Mouse (Mus musculus) heart, embryonic 16.5 days (tissue): ENCODE measurements around the gene Arid4b. TPM values are rescaled to one million over a fixed set of nuclear protein-coding genes. Genes with fewer than 3 reads are reported as not detected.

ENCODE experiments used
- ATAC-seq: fragments of 200-750 bp; cut with Nextera tagmentation; replicated peaks from 2 replicates; pipeline ENCODE4 v1.8.0; 2017; ENCODE audit warnings: moderate number of reproducible peaks; ENCODE audit not compliant: insufficient read depth, low FRiP score; ENCODE audit errors: extremely low read depth
- H3K27ac ChIP-seq: fragments of 300-500 bp; sonication (generic); 2 replicates; pipeline ENCODE4 v1.5.1; 2014; ENCODE audit warnings: mild to moderate bottlenecking, low read length, control low read depth, moderate library complexity
- H3K27me3 ChIP-seq: fragments of 300-500 bp; sonication (generic); 2 replicates; pipeline ENCODE4 v1.6.1; 2014; ENCODE audit warnings: low read length, mixed read lengths; ENCODE audit not compliant: control insufficient read depth, insufficient read depth
- H3K36me3 ChIP-seq: fragments of 300-500 bp; sonication (generic); 2 replicates; pipeline ENCODE4 v1.6.1; 2014; ENCODE audit not compliant: control insufficient read depth, insufficient read depth
- H3K4me1 ChIP-seq: fragments of 300-500 bp; sonication (generic); 2 replicates; pipeline ENCODE4 v1.6.1; 2014; ENCODE audit warnings: low read length, mixed read lengths; ENCODE audit not compliant: control insufficient read depth, insufficient read depth
- H3K4me2 ChIP-seq: fragments of 300-500 bp; sonication (generic); 2 replicates; pipeline ENCODE4 v1.6.1; 2014; ENCODE audit warnings: low read depth, mild to moderate bottlenecking, control low read depth, low read length
- H3K4me3 ChIP-seq: fragments of 300-500 bp; sonication (generic); 2 replicates; pipeline ENCODE4 v1.5.1; 2014; ENCODE audit warnings: mild to moderate bottlenecking, control low read depth, low read length
- H3K9ac ChIP-seq: fragments of 300-500 bp; sonication (generic); 2 replicates; pipeline ENCODE4 v1.6.1; 2014; ENCODE audit warnings: low read length, control low read depth
- H3K9me3 ChIP-seq: fragments of 300-500 bp; sonication (generic); replicated peaks from 2 replicates; pipeline ENCODE4 v1.6.1; 2016; ENCODE audit warnings: low read length; ENCODE audit not compliant: control insufficient read depth
- WGBS: fragments of 180-500 bp; shearing (Covaris S2); extraction: QIAGEN DNeasy Blood & Tissue Kit; methylation state at CpG from one replicate; pipeline ENCODE4 v1.1.7; 2014; 5-methylcytosine and 5-hydroxymethylcytosine counted together
- polyA plus RNA-seq: library from polyadenylated mRNA; unstranded; fragments of >200 nt; fragmentation: Nextera tagmentation; extraction: Ambion mirVana; gene quantifications from 2 replicates; pipeline ENCODE4 v1.2.1, GENCODE M21; 2015

Gene Arid4b
- polyA plus RNA-seq, 1 experiment from 2014 or later = 46.7 TPM

DNA sequence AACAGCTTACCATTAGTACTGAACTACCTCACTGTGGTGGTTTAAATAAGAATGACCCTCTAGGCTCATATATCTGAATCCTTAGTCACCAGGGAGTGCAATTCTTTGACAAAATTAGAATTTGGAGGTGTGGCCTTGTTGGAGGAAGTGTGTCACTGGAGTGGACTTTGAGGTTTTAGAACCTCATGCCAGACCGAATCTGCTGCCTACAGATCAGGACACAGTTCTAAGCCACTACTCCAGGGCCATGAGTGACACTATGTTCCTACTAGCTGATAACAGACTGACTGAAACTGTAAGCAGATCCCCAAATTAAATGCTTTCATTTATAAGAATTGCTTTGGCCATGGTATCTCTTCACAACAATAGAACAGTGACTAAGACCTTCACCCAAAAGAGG, 13.2 kb upstream of the Arid4b start:
- Histone ChIP-seq H3K9me3 (no peaks in the 10 kb centered on the region), H3K4me1 (no peaks in the 10 kb centered on the region), H3K4me2 (no peak overlapping the region), H3K27me3 (no peaks in the 10 kb centered on the region), H3K36me3 (peaks cover 43% of the 10 kb centered on the region), H3K9ac (no peak overlapping the region), H3K4me3 (no peak overlapping the region), H3K27ac (no peak overlapping the region)
- ATAC-seq = no peak
- WGBS = 66% methylated on average over 1 of the region's 1 CpGs

GRCm38 (mm10) chr13:14056801-14057200, 6.2 kb upstream of the Arid4b start:
- Histone ChIP-seq H3K36me3 (peaks cover 33% of the 10 kb centered on the region), H3K9me3 (no peaks in the 10 kb centered on the region), H3K4me2 (no peak overlapping the region), H3K9ac (no peak overlapping the region), H3K27me3 (no peaks in the 10 kb centered on the region), H3K4me1 (peaks cover 2% of the 10 kb centered on the region; the same call in 1 of the 2 replicates), H3K27ac (no peak overlapping the region), H3K4me3 (no peak overlapping the region)
- WGBS = 87% methylated on average over 3 of the region's 3 CpGs
- no peak for ATAC-seq

DNA sequence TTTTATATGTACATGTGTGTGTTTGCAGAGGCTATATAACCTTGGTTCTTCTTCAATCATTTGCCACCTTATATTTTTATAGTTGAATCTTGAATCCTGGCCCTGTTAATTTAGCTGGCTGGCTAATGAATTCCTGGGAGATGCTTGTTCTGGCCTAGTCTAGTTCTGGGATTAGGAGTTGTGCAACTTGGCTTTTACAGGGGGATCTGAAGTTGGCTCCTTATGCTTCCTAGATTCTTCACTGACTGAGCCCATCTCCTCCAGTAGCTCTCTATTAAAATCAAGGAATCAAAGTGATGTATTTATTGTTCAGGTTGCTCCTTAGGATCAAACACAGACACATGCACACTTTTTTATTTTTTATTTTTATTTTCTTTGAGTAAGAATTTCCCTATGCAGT, 3.5 kb upstream of the Arid4b start:
- peaks cover 9% of the 10 kb centered on the region for H3K4me1 ChIP-seq
- H3K4me3 ChIP-seq = no peak overlapping the region
- no peak overlapping the region for H3K4me2 ChIP-seq
- no peaks in the 10 kb centered on the region for H3K27me3 ChIP-seq
- no peak overlapping the region for H3K27ac ChIP-seq
- H3K36me3 ChIP-seq = peaks cover 14% of the 10 kb centered on the region
- H3K9ac ChIP-seq = no peak overlapping the region
- ATAC-seq = no peak
- H3K9me3 ChIP-seq = no peaks in the 10 kb centered on the region

GRCm38 (mm10) chr13:14062209-14063012, 621 bp upstream of the Arid4b start:
- Histone ChIP-seq H3K9me3 (no peaks in the 10 kb centered on the region), H3K4me2 (peak overlapping the region; percentile 81), H3K27ac (peak overlapping the region; percentile 97), H3K27me3 (no peaks in the 10 kb centered on the region), H3K4me3 (peak overlapping the region; percentile 78), H3K4me1 (peaks cover 14% of the 10 kb centered on the region), H3K9ac (peak overlapping the region; percentile 83), H3K36me3 (peaks cover 3% of the 10 kb centered on the region)
- ATAC-seq = no peak
- 4% methylated on average over 11 of the region's 11 CpGs for WGBS

DNA sequence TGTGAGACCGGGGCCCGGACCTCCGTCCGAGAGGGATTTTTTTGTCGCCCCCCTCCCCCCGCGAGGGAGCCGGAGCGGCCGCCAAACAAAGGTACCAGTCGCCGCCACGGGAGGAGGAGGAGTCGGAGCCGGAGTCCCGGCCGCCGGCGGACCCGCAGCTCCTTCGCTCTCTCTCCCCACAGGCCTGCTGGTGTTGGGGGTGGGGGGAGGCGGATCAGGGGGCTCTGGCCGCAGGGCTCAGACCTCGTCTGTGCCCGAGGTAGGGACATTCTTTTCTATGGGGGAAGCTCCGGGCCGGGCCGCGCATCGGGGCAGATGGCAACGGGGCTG, 875 bp downstream of the Arid4b start:
- peak; percentile 24 for ATAC-seq
- H3K36me3 ChIP-seq = peaks cover under 1% of the 10 kb centered on the region; the same call in 1 of the 2 replicates
- peak overlapping the region; percentile 76 for H3K4me2 ChIP-seq
- H3K27ac ChIP-seq = peak overlapping the region; percentile 97
- no peaks in the 10 kb centered on the region for H3K9me3 ChIP-seq
- H3K9ac ChIP-seq = peak overlapping the region; percentile 96
- no peaks in the 10 kb centered on the region for H3K27me3 ChIP-seq
- peaks cover 16% of the 10 kb centered on the region for H3K4me1 ChIP-seq
- H3K4me3 ChIP-seq = peak overlapping the region; percentile 92
- WGBS = under 1% methylated on average over 27 of the region's 31 CpGs

DNA sequence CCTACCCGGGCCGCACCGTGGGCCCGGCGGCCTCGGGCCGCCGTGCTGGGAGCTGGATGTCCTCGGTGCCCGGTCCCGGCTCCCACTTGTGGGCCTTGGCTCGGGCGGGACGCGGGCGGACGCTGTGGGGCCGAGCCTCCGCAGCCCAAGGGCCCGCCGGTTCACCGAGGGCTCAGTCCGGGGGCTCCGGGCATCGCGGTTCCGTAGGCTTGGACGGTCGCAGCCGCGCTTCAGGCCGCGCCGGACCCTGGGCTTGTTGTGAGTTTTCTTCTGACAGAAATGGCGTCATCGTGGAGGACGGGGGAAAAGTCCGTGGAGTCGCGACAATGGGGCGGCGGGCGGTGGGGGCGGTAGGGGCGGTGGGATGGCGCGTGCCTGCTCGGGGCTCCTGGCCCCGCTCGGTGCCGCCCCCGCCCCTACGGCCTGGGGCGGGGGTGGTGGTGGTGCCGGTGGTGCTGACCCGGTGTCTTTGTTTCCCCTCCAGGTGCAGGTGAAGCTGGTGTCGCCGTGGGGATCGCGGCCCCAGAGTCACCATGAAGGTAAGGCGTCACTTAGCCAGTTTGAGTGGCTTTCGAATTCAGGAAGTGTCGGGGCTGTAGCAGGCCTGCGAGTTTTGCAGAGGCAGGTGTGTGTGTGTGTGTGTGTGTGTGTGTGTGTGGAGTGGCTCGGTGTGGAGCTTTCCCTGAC, 1.5 kb downstream of the Arid4b start:
- Histone ChIP-seq H3K9ac (peak overlapping the region; percentile 96), H3K9me3 (no peaks in the 10 kb centered on the region), H3K27ac (peak overlapping the region; percentile 97), H3K4me3 (peak overlapping the region; percentile 92), H3K36me3 (peaks cover 3% of the 10 kb centered on the region; the same call in 1 of the 2 replicates), H3K4me2 (peak overlapping the region; percentile 76), H3K27me3 (no peaks in the 10 kb centered on the region), H3K4me1 (peaks cover 16% of the 10 kb centered on the region)
- peak; percentile 0; the same call in 1 of the 2 replicates for ATAC-seq
- WGBS = under 1% methylated on average over 63 of the region's 65 CpGs

DNA sequence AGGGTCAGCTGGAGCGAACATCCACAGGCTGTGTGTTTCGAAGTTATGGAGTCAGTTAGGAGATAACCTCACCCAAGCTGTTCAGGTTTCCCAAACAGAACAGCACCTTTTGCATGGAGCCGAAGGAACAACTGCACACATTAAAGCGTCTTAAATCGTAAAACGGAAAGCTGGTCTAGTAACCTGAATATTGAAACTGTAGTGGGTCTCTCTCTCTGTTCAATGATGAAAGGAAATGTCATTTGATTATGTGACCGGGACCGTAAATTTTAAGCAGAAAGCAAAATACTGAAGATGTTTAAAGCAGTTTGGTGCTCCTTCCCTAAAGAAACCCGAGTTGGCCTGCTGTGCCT, 2.0 kb downstream of the Arid4b start:
- WGBS = 12% methylated on average over 9 of the region's 9 CpGs
- H3K27ac ChIP-seq = peak overlapping the region; percentile 97; the same call in 1 of the 2 replicates
- no peaks in the 10 kb centered on the region for H3K9me3 ChIP-seq
- no peak for ATAC-seq
- H3K4me2 ChIP-seq = peak overlapping the region; percentile 76
- H3K9ac ChIP-seq = peak overlapping the region; percentile 96
- H3K27me3 ChIP-seq = no peaks in the 10 kb centered on the region
- peaks cover 16% of the 10 kb centered on the region for H3K4me1 ChIP-seq
- H3K36me3 ChIP-seq = peaks cover 3% of the 10 kb centered on the region; the same call in 1 of the 2 replicates
- peak overlapping the region; percentile 92 for H3K4me3 ChIP-seq

DNA sequence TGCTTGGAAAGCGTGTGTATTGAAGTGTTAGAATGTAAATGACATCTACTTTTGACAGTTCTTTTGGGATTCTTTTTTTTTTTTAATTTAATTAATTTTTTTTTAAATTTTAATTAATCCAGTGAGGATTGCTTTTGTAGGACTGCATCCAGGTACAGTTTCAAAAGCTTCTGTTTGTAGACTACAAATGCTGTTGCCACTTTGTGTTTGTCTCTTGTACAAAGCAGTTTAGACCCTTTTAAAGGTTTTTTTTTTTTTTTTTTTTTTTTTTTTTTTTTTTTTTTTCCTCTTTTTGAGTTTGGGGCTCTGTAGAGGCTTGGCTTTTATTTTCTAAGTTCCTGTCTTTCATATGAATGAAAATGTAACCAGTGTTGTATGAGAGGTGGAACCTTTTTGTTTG, 2.7 kb downstream of the Arid4b start:
- Histone ChIP-seq H3K9me3 (no peaks in the 10 kb centered on the region), H3K27ac (no peak overlapping the region), H3K9ac (no peak overlapping the region), H3K36me3 (peaks cover 3% of the 10 kb centered on the region; the same call in 1 of the 2 replicates), H3K4me2 (no peak overlapping the region), H3K4me3 (no peak overlapping the region), H3K27me3 (no peaks in the 10 kb centered on the region), H3K4me1 (peaks cover 16% of the 10 kb centered on the region)
- ATAC-seq = no peak
- 80% methylated on average over 1 of the region's 1 CpGs for WGBS

GRCm38 (mm10) chr13:14068035-14068434, 5.0 kb downstream of the Arid4b start:
- ATAC-seq = no peak
- peaks cover 7% of the 10 kb centered on the region for H3K4me1 ChIP-seq
- H3K4me3 ChIP-seq = no peak overlapping the region
- no peaks in the 10 kb centered on the region for H3K27me3 ChIP-seq
- no peak overlapping the region for H3K27ac ChIP-seq
- H3K9me3 ChIP-seq = no peaks in the 10 kb centered on the region
- peaks cover 3% of the 10 kb centered on the region; the same call in 1 of the 2 replicates for H3K36me3 ChIP-seq
- no peak overlapping the region for H3K9ac ChIP-seq
- no peak overlapping the region for H3K4me2 ChIP-seq
